Mouse (Mus musculus): Measurements from ENCODE around the gene Tceanc. TPM values are rescaled to one million over a fixed set of nuclear protein-coding genes. Genes with fewer than 3 reads are reported as not detected.

Gene Tceanc
- polyA plus RNA-seq (2015; fragmentation: Nextera tagmentation; extraction: Ambion mirVana) = 10.1 and 11.5 TPM in 2 replicates

DNA sequence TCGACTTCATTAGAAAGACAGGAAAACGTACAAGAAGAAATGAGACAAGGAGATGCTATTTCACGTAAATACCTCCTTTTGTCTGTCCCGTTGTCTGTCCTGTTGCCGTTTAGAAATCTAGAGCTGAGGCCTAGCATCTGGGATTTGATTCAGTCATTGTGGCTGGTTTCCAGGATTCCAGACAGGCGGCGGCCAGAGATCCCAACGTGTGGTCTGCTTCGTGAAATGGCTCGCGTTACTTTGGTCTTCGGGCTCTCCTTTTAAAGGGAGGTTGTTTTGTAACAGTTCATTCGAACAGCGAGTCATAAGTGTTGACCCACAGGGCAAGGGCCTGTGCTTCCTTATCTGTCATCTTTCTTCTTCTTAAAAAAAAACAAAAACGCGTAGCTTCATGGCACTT is at the start of gene Tceanc:
Gene Tceanc (minus strand): TSS at position 223 of the 400 bp plus-strand sequence.
- Histone ChIP-seq H3K4me2 (replicated peaks; ENCODE audit: low read depth, low read length) (no peak within 1 kb of the TSS), H3K4me1 (ENCODE audit: insufficient read depth, low read depth, low read length) (no peaks in the 10 kb centered on the region), H3K27ac (ENCODE audit: low read length) (no peak within 1 kb of the TSS), H3K9ac (replicated peaks; ENCODE audit: low read depth) (no peak within 1 kb of the TSS), H3K27me3 (replicated peaks; ENCODE audit: insufficient read depth, low read length) (no peaks in the 10 kb centered on the region), H3K4me3 (ENCODE audit: low read depth, low read length) (no peak within 1 kb of the TSS), H3K36me3 (ENCODE audit: insufficient read depth, low read length) (no peaks in the 10 kb centered on the region), H3K9me3 (ENCODE audit: low read length) (no peaks in the 10 kb centered on the region)
- TF ChIP-seq EP300 (IDR thresholded peaks at IDR 0.05) (no peak), CTCF (IDR thresholded peaks at IDR 0.05) (no peak)
- no peak for ATAC-seq
- peak; percentile 41 for DNase-seq (ENCODE audit: low spot score)
- WGBS = 54% methylated on average over 16 of the region's 16 CpGs

DNA sequence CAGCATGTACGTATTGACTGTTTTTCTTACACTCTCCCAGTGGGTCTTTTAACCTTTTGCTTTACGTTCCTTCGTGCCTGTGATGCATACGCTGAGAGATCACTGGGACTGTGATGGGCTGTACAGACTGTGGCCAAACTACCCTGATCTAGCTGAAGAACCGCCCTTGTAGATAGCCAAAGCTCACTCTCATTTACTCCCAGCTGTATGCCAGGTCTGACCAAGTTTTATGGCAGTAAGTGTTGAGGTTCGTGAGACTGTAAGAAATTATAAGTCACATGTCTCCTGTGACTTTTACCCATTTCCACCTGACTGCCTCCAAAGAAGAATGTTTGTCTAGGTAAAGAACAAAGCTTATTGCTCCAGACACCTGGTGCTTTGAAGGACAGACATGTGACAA is 47.6 kb upstream of the Tceanc start:
- H3K4me3 ChIP-seq (ENCODE audit: low read depth, low read length) = no peak overlapping the region
- no peak overlapping the region for H3K4me2 ChIP-seq (replicated peaks; ENCODE audit: low read depth, low read length)
- TF ChIP-seq CTCF (IDR thresholded peaks at IDR 0.05) (no peak), EP300 (IDR thresholded peaks at IDR 0.05) (no peak)
- H3K9me3 ChIP-seq (ENCODE audit: low read length) = no peaks in the 10 kb centered on the region
- no peak overlapping the region for H3K9ac ChIP-seq (replicated peaks; ENCODE audit: low read depth)
- ATAC-seq = no peak
- no peak overlapping the region for H3K27ac ChIP-seq (ENCODE audit: low read length)
- no peaks in the 10 kb centered on the region for H3K4me1 ChIP-seq (ENCODE audit: insufficient read depth, low read depth, low read length)
- no peak for DNase-seq (ENCODE audit: low spot score)
- H3K36me3 ChIP-seq (ENCODE audit: insufficient read depth, low read length) = no peaks in the 10 kb centered on the region
- 76% methylated on average over 6 of the region's 6 CpGs for WGBS
- no peaks in the 10 kb centered on the region for H3K27me3 ChIP-seq (replicated peaks; ENCODE audit: insufficient read depth, low read length)

DNA sequence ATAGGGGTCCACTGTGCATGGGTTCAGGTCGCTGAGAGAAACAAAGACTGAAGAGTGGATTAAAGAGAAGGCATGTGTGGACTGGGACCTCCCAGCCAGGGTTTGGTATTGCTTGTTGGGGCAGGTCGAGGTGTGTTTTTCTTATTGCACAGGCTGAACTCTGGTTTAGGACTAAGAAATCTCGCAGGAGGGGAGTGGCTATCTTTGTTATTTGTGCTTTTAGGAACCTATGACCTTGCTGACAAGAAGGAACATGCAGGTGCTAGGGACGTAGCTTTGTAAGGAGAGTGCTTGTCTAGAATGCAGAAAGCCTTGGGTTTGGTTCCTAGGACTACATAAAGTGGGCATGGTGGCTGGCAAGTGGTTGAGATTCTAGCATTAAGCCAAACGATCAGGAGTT is 47.0 kb upstream of the Tceanc start:
- Histone ChIP-seq H3K4me2 (replicated peaks; ENCODE audit: low read depth, low read length) (no peak overlapping the region), H3K4me3 (ENCODE audit: low read depth, low read length) (no peak overlapping the region), H3K36me3 (ENCODE audit: insufficient read depth, low read length) (no peaks in the 10 kb centered on the region), H3K9ac (replicated peaks; ENCODE audit: low read depth) (no peak overlapping the region), H3K27ac (ENCODE audit: low read length) (no peak overlapping the region), H3K27me3 (replicated peaks; ENCODE audit: insufficient read depth, low read length) (no peaks in the 10 kb centered on the region), H3K9me3 (ENCODE audit: low read length) (no peaks in the 10 kb centered on the region), H3K4me1 (ENCODE audit: insufficient read depth, low read depth, low read length) (no peaks in the 10 kb centered on the region)
- no peak for TF ChIP-seq EP300 (IDR thresholded peaks at IDR 0.05)
- no peak for TF ChIP-seq CTCF (IDR thresholded peaks at IDR 0.05)
- 54% methylated on average over 5 of the region's 5 CpGs for WGBS
- no peak for DNase-seq (ENCODE audit: low spot score)
- ATAC-seq = no peak

- Histone ChIP-seq H3K4me3 (ENCODE audit: low read depth, low read length) (no peak overlapping the region), H3K9me3 (ENCODE audit: low read length) (no peaks in the 10 kb centered on the region), H3K27ac (ENCODE audit: low read length) (no peak overlapping the region), H3K36me3 (ENCODE audit: insufficient read depth, low read length) (no peaks in the 10 kb centered on the region), H3K27me3 (replicated peaks; ENCODE audit: insufficient read depth, low read length) (no peaks in the 10 kb centered on the region), H3K9ac (replicated peaks; ENCODE audit: low read depth) (no peak overlapping the region), H3K4me1 (ENCODE audit: insufficient read depth, low read depth, low read length) (no peaks in the 10 kb centered on the region), H3K4me2 (replicated peaks; ENCODE audit: low read depth, low read length) (no peak overlapping the region)
- ATAC-seq = no peak
- no peak for DNase-seq (ENCODE audit: low spot score)
- TF ChIP-seq EP300 (IDR thresholded peaks at IDR 0.05) (no peak), CTCF (IDR thresholded peaks at IDR 0.05) (no peak)
- 52% methylated on average over 5 of the region's 5 CpGs for WGBS
These were observed 46.5 kb upstream of the Tceanc start for GRCm38 (mm10) chrX:166564900-166565299.

DNA sequence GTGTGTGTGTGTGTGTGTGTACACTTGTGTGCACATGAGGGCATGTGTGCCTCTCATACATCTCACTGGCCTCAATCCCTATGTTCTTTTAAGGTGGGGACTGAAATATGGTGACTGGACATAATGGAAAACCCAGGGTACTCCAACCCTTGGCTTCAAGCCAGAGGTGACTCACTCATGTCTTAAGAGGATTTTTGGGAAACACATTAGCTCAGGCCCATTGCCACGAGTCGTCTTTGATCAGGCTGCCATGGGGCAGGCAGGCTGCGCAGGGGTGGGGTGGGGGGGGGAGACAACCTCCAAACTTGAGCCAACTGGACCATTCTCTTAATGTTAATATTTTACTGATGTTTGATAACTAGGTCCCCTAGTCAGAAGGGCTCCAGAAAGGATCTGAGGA is 41.0 kb upstream of the Tceanc start:
- Histone ChIP-seq H3K9me3 (ENCODE audit: low read length) (no peaks in the 10 kb centered on the region), H3K27me3 (replicated peaks; ENCODE audit: insufficient read depth, low read length) (no peaks in the 10 kb centered on the region), H3K4me1 (ENCODE audit: insufficient read depth, low read depth, low read length) (no peaks in the 10 kb centered on the region), H3K4me3 (ENCODE audit: low read depth, low read length) (no peak overlapping the region), H3K9ac (replicated peaks; ENCODE audit: low read depth) (no peak overlapping the region), H3K36me3 (ENCODE audit: insufficient read depth, low read length) (no peaks in the 10 kb centered on the region), H3K27ac (ENCODE audit: low read length) (no peak overlapping the region), H3K4me2 (replicated peaks; ENCODE audit: low read depth, low read length) (no peak overlapping the region)
- peak; percentile 50 for ATAC-seq
- WGBS = 35% methylated on average over 3 of the region's 3 CpGs
- DNase-seq (ENCODE audit: low spot score) = peak; percentile 54
- no peak for TF ChIP-seq EP300 (IDR thresholded peaks at IDR 0.05)
- TF ChIP-seq CTCF (IDR thresholded peaks at IDR 0.05) = no peak

DNA sequence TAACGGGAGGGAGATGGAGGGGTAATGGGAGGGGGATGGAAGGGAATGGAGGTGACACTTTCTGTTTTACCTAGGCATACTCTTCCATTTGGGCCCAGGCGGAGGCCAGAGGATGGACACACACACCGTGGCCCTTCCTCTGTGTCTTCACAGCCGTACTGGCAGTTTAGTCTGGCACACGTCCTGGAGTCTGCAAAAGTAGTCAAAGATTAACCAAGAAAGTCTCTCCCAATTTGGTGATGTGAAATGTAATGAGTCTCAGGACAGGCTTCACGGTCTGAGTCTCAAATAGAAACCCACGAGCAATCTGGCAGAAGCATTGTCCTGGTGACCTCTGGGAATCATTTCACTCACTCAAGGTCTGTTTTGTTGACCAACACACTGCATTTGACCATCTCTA is 34.0 kb upstream of the Tceanc start:
- Histone ChIP-seq H3K36me3 (ENCODE audit: insufficient read depth, low read length) (no peaks in the 10 kb centered on the region), H3K4me3 (ENCODE audit: low read depth, low read length) (no peak overlapping the region), H3K27me3 (replicated peaks; ENCODE audit: insufficient read depth, low read length) (no peaks in the 10 kb centered on the region), H3K4me2 (replicated peaks; ENCODE audit: low read depth, low read length) (no peak overlapping the region), H3K27ac (ENCODE audit: low read length) (no peak overlapping the region), H3K9ac (replicated peaks; ENCODE audit: low read depth) (no peak overlapping the region), H3K4me1 (ENCODE audit: insufficient read depth, low read depth, low read length) (no peaks in the 10 kb centered on the region), H3K9me3 (ENCODE audit: low read length) (no peaks in the 10 kb centered on the region)
- ATAC-seq (no peak), DNase-seq (ENCODE audit: low spot score) (no peak)
- TF ChIP-seq EP300 (IDR thresholded peaks at IDR 0.05) (no peak), CTCF (IDR thresholded peaks at IDR 0.05) (no peak)
- WGBS = 65% methylated on average over 7 of the region's 7 CpGs

- Histone ChIP-seq H3K4me3 (ENCODE audit: low read depth, low read length) (no peak overlapping the region), H3K4me1 (ENCODE audit: insufficient read depth, low read depth, low read length) (no peaks in the 10 kb centered on the region), H3K27ac (ENCODE audit: low read length) (no peak overlapping the region), H3K9ac (replicated peaks; ENCODE audit: low read depth) (no peak overlapping the region), H3K36me3 (ENCODE audit: insufficient read depth, low read length) (no peaks in the 10 kb centered on the region), H3K4me2 (replicated peaks; ENCODE audit: low read depth, low read length) (no peak overlapping the region), H3K9me3 (ENCODE audit: low read length) (no peaks in the 10 kb centered on the region), H3K27me3 (replicated peaks; ENCODE audit: insufficient read depth, low read length) (no peaks in the 10 kb centered on the region)
- WGBS = 53% methylated on average over 2 of the region's 2 CpGs
- TF ChIP-seq EP300 (IDR thresholded peaks at IDR 0.05) (no peak), CTCF (IDR thresholded peaks at IDR 0.05) (no peak)
- peak; percentile 71; the same call in 1 of the 2 replicates for ATAC-seq
- peak; percentile 19 for DNase-seq (ENCODE audit: low spot score)
These were observed 28.1 kb upstream of the Tceanc start for GRCm38 (mm10) chrX:166546495-166546894.
